Mouse (Mus musculus) skeletal muscle tissue, adult 2 months (tissue): ENCODE measurements around the gene Camk1g.

Source experiments
- DNase-seq: peaks from one replicate; pipeline ENCODE4 v3.0.0-alpha.2; 2012; ENCODE audit warnings: low read depth, low spot score

The Camk1g gene

DNA sequence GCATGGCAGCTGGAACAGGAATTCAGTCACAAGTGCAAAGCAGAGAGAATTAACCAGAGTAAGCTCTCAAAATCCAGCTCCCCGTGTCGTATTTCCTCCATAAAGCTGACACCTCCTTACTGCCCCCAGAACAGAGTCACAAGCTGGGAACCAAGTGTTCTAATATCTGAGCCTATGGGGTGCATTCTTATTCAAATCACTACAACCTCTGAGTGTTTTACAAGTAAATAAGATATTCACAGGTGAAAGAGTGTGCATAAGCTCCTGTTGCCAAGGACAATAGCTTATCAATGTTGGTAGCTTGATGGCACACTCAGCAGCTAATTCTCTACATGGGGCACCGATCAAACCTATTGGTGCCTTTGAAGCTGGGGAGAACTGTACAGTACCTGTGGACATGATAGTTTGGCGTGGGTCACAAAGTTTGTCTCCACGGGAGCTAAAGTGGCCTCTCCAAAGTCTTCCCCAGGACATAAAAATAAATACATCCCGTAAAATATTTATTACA lies 3.9 kb upstream of the Camk1g start:
- DNase-seq: no peak

DNA sequence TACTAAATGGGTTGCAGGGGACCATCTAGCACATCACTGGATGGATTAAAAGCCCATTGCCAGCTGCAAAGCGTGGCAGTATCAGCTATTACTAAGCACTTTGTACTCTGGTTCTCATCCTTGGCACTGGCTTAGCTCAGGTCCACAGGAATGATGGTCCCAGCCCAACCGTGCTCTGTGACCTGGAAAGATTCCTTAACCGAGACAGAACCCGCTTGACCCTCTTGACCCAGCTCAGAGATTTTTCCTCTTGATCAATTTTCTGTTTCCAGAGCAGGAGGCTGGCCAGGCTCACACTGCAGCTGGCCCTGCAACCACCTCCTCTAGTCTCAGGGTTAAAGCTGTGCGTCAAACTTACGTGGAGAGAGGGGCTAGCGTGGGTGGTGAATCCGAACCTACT lies 1.0 kb downstream of the Camk1g start:
- DNase-seq: no peak

DNA sequence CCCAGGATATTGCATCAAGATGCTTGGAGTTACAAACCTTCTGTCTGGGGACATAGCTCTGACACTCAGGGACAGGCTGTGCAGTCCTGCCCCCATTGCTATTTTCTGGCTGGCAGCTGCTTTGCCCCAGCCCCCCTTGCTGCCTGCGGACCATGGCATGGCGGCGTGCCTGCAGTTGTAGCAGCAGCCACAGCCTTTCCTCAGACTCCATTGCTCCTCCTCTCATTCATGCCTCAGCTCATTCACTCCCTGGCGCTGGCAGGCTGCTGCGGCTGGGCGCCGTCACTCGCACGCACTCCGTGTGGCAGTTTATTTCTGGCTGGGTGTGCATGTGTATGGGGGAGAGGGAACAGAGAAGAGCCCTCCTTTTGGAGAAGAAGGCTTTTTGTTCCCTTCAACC lies 2.0 kb downstream of the Camk1g start:
- no peak for DNase-seq

DNA sequence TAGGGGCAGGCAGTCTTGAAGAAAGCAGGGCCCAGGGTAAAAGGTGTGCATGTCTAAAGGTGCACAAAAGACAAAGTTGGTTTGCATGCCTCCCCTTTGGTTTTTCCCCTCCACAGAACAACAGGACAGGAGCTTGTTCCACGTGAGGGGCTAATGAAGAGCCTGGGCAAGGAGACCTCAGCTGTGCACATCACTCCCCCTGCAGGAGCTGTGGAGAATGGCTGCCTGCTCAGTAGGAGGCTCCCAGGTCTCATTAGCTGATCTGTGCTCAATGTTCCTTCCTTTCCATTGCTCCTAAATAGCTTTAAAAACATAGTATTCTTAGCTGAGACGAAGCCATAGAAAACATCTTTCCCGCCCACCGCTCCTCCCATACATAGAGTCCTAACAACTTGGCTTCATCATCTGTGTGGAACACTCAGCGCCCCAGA lies 6.3 kb downstream of the Camk1g start:
- DNase-seq: peak; percentile 38

DNA sequence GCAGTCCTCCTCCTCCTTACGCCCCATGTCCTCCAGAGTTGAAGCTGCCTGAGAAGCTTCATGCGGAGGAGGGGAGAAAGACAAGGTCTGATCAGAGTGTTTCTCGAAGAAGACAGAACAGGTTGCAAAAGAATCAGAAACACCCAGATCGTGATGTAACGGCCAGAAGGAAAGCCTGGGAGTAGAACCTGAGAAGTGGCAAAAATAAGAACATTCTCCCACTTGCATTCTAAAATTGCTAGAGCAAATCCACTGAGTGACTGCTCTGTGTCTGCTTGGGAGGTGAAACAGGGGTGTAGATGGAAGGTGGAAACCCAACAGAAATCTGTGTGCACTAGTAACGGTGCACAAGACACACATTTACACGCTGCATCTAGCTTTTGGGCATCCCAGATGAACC lies 8.0 kb downstream of the Camk1g start:
- no peak for DNase-seq

DNA sequence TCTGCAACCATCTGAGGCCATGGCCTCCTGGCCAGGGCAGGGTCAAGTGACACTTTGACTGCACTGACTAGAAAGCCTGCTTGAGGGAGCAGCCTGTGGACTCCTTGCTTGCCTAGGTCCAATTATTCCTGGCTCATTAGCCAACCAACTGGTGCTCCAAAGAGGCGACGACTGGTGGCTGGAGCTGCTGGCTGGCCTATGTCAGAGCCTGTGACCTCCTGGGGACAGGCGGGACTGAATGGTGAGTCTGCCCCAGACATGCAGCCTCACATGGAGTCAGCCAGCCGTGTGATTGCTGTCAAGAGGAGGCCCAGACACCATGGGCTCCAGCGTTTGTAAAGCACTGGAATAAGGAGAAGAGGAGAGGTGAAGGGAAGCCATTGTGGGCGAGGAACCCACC lies 8.9 kb downstream of the Camk1g start:
- DNase-seq: peak; percentile 46

DNA sequence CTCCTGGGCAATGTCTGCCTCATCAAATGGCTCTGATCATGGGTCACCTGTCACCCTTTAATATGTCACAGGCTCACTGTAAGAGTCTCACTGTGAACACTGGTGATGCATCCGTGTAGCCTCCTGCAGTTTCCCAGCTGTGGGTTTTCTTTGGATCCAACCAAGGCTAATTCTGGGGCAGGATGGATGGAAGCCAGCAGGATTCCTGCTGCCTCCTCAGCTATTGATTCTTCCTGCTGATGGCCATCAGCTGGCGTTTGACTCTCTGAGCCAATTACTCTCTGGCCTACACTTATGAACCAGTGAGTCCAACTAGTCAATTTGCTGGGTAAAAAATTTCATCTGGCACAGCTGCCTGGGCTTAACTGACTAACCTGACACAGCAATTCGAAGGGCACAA lies 10.9 kb downstream of the Camk1g start:
- no peak for DNase-seq

DNA sequence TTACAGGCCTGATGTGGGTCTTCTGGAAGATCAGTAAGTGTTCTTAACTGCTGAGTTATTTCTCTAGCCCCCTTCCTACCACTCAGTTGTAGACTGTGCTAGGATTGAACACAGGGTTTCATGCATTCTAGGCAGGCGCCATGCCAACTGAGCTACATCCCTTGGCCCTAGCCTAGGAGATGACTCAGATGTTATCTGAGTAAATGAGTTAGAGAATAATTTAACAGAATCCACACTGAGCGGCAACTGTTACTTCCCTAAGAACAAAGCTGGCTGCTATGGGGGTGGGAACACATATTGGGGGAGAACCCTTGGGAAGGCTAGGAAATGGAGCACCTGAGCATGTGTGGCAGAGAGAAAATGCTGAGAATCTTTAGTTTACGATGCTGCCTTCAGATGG lies 18.5 kb downstream of the Camk1g start:
- no peak for DNase-seq

DNA sequence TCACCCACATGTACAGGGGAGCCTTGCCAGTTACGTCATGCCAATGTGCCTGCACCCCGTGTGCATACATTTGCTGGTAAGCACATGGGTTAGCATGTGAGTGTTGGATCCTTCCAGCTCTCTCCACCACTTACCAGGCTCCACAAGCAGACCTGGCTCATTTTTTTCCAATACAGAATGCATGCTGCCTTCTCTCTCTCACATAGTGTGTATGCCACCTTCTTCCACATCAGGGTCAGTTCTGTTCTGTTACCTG lies 19.6 kb downstream of the Camk1g start:
- DNase-seq: no peak

DNA sequence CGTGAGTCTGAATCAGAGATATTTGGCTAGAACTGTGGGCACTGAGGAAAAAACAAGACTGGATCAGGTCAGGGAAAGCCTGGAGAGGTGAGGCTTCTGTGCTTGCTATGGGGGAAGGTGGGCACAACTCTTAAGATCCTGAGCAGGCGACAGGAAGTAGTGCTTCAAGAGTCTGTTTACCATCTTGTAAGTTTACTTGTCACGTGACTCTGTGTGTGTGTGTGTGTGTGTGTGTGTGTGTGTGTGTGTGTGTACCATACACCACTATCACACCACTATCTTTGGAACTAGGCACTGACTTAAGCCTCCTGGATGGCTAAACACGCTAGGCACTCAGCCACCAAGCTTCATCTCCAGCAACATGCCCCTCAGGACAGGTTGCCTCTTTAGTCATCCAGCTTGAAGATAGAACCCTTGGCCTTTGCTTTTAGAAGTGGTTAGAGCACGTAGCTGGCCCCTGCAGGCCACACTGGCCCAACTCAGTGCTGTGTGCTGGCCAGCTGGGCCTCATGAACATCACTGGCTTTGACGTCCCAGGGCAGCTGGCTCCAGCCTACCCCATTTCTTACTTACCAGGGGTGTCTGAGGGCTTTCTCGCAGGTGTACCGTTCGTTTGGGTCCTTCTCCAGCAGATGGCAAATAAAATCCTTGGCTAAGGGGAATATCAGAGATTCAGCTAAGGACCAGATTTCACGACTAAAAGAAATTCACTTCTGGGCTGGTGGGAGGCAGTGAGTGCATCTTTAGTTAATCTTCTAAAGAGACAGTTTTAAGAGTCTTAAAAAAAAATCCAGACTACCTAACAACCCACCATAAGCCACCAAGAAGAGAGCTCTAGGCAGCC lies 20.2 kb downstream of the Camk1g start:
- no peak for DNase-seq

DNA sequence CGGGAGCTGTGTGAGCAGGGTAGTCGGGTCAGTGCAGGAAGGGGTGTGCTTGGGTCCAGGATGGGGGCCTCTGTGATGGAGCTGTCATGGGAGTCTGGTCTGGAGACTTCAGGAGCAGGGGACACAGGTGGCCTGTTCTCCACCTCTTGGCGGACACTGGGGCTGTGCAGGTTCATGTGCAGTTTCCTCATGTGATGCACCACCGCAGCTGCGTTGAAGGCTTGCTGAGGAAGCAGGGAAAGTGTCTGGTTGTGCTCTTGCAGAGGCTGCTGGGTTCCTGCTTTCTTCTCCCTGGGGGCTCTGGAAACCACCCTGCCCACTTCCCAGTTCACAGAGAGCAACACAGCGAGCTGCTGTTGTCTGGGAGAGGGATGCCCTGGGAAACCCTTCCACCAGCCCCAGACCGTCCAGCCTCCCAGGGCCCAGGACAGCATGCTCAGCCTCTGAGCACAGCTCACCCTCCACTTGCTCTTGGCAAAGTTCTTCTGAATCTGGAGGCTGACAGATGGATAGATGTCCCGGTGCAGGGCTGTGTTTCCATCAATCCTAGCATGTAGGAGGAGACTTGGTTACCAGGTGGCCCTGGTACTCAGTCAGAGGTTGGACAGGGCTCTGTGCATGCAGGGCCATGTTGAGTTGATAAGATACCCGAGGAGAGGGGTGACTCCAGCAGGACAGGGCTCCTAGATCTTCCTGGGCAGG lies 21.7 kb downstream of the Camk1g start:
- no peak for DNase-seq

DNA sequence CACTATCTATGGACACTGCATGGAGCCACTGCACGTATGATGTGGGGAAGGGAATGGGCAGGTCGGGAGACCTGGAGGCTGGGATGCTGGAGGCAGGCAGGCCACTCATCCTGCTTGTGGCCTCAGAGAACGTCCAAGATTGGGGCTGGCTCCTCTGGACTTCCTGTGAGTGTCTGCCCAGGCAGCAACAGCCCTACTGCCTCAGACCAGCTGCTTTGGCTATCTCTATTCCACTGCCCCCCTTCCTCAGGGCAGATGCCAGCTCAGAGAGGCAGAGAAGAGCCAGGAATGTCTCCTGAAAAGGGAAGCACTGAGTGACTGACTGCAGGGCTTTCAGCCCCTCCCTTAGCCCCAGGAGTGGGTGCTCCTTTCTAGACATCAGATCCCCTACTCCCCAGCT lies 23.2 kb downstream of the Camk1g start:
- DNase-seq: no peak

DNA sequence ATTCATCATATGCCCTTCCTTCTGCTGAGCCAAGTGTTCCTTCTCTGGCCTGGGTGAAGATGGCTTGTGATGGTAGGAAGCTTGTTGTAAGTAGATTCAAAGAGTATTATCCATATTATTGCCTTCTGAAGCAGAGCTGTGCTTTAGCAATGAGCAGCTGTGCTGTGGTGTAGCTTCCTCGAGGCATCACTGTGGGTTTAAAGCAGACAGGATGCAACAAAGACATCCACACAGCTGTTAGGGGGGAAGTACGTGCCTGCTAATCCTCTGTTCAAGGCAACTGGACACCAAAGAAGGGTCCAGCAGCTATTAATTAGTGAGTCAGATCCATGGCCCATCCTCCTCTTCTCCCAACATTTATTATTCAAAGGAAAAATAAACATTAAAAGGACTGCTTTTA lies 25.1 kb downstream of the Camk1g start:
- DNase-seq: no peak

DNA sequence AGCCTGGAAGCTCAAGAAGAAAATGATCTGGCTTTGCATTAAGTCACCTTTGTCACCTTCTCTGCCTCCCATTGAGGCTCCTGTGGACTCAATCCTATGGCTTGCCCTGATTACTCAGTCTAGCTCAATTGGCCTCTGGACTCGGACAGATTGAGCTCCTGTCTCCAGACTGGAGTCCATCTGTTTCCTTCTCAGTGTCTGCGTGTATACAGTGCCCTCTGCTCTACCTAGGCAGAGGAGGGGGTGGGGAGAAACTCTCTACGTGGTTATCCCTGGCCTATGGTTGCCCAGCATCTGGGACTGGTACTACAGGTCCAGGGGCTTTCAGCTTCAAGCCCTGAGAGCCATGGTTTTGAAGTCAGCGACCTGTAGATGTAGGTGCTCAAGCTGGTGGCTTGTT lies 26.2 kb downstream of the Camk1g start:
- DNase-seq: no peak

DNA sequence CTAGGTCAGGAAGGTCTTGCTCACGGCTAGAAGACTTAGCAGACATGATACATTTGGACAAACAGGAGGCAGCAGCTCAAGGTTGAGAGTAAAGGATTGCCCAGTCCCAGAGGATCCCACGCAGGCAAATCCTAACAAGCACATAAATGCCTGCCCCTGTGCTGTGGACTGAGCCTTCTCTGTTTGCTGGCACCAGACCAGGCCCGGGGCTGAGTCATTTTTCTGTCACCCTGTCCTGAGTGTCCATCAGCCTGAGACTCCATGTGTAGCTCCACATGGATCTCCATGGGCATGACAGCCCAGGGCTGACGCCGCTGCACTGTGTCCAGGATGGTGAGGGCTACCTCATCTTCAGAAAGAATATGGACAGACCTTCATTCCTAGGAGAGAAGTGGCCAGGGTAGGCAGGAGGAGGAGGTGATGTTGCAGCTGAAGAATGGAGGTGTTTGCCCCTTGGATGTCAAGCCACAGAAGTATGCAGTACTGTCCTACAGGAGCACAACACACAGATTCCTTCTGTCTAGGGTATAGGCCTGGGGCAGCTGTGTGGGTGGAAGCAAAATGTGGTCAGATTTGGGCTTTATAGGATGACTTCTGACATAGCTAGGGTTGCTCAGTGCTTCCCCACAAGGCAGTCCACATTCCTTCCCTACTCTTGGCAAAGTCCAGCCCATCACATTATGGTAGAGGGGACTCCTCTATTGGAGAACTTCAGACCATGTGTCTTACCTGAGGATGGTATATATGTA lies 27.7 kb downstream of the Camk1g start:
- DNase-seq: no peak

DNA sequence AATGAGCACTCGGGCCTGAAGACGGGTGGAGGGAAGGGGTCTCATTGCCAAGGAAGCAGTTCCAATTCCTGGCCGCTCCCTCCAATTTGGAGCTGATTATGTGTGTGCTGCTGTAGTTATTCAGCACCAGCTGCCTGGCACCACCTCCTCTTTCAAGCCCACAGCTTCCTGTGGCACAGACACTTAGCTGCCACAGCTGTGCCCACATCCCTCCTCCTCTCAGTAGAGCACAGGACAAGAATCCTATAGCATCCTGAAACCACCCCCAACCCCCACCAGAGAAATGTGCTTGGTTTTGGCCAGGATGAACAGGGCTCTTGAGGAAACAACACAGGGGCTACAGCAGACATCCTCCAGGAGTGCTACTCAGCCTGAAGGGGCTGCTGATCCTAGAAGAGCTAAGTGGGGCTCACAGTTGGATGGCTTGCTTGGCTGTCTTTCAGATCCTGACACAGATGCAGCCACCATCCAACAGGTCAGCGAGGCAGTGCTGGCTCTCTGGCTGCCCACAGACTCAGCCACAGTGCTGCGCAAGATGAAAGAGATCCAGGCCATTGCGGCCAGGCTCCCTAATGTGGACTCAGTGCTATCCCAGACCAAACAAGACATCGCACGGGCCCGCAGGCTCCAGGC lies 31.6 kb downstream of the Camk1g start:
- DNase-seq: no peak

DNA sequence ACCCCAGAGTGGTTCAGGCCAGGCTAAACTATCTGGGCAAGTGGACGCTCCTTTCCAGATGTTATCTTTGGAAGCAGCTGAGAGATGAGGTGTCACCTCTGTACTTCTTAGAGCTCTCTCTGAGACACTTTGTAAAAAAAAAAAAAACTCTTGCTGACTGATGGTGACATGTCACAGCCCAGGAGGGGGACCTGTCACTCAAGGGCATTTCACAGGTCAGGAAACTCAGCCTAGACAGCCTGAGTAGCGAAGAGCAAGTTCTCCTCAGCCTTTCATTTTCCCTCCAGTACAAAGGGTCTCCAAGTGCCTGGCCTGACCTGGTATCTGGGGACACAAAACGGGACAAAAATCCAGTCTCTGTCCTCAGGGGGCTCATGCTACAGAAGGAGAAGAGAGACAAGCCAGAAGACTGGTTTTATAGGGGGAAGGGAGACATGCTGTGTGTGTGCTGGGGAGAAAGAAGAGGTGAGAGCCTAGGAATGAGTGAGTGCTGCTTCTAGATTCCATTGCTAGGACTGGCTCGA lies 32.2 kb downstream of the Camk1g start:
- DNase-seq: no peak

DNA sequence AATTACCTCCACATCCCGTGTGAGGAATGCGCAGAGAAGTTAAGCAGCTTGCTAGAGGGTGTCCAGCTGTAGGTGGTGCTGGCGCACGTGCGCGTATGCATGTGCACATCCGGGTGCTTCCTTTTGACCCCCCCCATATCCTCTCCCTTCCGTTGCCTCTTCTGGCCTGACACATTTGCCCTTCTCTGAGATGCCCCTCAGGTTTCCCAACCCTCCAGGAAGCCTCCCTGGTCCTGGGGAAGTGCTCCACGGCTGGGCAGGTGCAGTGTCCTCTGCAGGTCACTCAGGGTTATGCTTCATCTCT lies 33.1 kb downstream of the Camk1g start:
- no peak for DNase-seq

DNA sequence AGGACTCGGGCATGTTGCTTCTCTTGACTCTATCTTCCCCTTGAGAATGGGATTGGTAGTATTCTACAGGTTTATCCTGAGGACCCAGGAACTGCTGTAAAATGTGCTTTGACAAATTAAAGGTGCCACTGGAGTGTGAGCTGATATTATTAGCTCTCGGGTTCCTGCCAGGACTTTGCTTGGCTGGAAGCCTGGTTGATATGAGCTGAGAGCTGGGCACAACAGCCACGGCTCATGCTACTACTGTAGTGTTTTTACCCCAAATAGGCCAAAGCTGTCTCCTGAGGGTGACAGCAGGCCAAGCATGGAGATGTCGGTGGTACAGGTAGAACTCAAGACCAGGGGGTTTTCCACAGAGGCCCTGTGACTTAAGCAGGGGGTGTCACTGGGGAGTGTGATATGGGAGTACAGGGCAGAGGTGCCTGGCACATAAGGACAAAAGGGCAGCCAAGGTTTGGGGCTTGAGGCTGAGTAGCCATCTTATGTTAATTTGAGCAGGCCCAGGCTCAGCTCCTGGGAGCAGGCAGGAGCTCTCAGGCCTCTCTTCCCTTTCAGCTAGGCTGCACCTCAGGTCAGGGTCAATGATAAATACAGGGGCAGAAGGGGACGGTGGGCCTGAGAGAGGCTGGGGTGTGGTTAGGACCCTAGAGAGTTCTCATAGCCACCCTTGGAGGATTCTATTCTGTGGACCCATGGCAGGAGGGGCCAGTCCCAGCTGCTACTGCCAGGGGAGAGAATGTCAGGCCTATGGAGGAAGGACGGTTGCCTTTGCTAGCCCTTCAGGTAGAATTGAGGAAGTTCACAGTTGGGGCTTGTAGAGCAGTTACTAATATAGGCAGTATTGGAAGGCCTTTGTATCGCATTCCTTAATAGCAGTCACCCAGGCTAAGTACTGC lies 33.7 kb downstream of the Camk1g start:
- peak; percentile 39 for DNase-seq

DNA sequence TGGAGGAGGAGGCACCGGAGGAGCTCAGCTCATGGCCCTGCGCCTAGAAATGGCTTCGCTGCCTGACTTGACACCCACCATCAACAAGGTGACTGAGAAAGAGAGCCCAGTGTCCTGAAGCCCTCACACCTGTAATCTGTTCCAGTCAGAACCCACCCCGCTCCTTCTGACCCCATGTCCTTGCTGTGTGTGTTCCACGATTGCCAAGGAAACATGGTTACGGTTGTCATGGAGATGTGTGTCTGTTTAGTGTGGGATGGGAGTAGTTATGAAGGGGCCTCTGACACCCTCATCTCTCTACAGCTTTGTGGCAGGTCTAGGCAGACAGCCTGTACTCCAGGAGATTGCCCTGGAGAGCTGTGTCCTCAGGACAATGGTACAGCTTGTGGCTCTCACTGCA lies 35.6 kb downstream of the Camk1g start:
- no peak for DNase-seq

DNA sequence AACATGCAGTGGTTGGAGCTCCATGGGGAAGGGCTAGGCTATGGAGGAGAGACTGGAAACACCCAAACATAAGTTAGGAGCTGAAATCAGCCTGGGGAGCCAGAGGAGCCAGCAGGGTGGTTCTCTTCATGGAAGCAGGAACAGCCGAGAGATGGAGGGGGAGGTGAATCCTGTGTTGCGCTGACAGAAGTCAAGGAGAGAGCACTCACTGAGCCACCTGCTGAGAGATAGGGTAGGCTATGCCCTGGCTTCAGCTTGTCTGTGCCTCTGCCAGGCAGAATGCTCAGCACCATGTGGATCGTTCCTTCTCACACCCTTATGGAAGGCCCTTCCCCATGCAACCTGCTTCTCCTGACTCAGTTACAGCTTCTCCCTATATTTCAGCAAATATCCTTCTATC lies 36.3 kb downstream of the Camk1g start:
- DNase-seq: no peak
